Mouse (Mus musculus) left cerebral cortex, adult 11 months (tissue): Measurements from ENCODE around the gene Dixdc1.
A peak's percentile ranks its signal among the peaks of the same experiment; 100 is the strongest.

Source experiments
- DNase-seq: peaks from one replicate; pipeline ENCODE4 v3.0.0; 2022; ENCODE audit warnings: low spot score

Gene Dixdc1

DNA sequence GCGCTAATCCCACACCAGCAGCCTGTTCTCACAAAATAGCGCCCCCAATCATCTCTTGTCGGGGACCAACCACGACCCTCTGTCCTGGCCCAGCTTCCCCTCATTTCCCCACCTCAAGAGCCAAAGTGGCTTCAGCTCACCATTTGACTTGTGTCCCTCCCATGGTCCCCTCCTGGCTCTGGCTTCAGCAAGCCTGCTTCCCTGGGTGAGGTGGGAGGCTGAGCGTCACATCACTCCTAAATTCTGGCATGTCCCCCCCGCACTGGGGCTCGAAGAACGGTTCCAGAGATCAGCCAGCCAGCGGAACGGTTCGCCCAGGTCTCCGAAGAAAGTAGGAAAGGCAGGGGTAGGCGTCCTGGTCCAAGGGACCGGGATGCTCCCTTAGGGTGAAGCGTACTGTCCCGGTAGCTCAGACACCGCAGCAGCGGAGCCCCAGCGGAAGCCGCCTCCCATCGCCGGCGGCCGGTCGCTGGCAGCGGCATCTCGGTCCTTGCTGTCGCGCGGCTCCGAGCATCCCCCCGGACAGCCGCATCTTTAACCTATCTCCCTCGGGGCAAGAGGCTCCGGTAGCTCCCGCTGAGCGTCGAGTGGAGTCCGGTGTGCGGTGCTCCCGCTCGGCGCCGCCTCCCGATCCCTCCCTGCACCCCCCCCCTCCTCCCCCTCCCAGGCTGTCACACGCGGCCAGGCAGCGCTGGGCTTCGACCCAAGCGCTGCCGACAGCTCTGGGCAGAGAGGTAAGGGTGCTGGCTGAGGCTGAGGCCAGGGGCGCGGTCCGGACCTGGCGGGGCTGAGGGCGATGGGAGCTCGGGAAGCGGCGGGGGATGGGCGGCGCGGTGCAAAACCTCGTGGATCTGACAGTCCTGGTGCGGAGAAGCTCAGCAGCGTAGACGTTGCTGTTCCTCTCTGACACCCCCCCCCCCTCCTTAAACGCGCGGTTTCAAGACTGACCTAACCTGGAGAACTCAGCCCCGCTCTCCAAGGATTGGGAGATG is 40.6 kb downstream of the Dixdc1 start:
- DNase-seq = peak; percentile 29

DNA sequence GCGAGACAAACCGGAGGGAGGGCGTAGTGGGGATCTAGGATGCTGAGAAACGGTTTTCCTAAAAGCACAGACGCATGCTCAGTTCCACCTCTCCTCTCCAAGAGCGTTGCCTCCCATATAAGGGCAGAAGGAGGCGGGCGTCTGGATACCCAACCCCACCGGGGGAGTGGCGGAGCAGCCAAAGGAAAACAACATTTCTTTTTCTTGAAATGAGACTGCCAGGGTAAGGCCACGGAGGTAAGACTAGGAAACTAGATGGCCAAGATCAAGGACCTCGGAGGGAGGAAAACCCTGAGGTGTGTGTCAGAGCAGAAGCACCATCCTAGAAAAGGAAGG is 41.6 kb downstream of the Dixdc1 start:
- peak; percentile 80 for DNase-seq

DNA sequence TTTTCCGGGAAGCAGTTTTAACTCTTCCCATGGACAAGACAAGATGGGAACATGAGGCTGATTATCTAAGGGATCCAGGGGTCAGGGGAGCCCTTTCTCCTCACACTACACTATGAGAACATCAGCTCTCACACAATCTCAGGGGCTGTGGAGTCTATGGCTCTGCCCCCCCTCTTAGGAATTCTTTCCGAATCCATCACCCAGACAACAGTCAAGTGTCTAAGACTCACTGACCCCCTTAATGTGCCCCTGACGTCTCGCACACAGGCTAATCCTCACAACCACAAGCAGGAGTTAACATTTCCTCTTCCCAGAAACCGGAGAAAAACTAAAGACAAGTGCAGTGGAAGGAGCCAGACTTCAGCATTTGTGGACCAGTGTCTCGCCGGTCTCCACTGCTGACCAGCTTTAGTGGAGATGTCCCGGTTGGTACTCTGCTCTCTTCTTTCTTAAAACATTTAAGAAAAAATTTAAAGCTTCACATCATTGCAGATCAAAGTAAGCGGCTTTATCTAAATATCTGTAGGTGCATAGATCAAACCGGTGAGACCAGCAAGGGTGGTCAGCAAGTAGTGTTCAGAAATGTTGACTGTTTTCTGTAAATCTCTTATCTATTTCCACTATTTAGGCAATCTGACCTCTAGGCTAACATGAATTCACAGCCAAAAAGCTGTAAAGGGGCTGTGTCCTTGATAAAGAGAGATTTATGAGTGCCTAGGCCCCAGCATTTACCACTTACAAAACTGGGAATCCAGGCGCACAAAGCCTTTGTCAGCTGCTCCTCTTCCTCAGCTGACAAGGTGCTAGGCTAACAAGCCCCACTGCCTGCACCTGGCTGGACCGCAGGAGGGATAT is 42.2 kb downstream of the Dixdc1 start:
- no peak for DNase-seq

DNA sequence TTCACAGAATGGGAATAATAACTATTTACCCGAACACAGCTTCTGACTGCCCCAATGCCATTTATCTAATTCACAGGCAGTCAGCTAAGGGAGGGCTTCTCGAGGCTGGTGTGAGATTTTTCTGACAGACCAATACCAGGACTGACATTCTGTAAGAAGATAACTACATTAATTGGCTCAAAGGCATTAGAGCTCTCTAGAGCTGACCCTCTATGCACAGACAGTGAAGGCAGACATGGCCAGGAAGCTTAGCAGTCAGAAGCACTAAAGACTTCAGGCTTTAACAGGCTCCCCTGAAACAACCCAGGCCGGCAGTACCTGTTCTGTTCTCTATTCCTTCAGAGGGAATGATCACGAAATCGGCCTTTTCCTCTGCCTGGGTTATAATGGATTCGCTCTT is 44.2 kb downstream of the Dixdc1 start:
- no peak for DNase-seq

DNA sequence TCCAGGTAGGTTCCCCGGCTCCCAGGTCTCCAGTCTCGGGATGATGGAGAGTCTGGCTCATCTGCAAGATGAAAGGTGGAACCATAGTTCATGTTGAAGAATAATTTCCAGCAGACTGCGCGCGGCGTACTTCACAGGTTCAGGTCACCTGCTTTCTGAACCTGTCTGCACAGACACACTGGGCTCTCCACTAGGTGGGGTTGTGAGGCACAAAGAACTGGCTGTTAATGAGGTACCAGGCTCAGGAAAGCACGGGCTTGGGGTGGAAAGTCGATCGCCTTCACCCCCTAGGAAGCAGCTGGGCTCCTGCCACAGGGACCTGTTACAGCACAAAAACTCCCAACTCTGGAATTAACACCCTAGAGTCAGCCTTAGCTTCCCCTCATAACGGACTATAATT is 45.7 kb downstream of the Dixdc1 start:
- no peak for DNase-seq

DNA sequence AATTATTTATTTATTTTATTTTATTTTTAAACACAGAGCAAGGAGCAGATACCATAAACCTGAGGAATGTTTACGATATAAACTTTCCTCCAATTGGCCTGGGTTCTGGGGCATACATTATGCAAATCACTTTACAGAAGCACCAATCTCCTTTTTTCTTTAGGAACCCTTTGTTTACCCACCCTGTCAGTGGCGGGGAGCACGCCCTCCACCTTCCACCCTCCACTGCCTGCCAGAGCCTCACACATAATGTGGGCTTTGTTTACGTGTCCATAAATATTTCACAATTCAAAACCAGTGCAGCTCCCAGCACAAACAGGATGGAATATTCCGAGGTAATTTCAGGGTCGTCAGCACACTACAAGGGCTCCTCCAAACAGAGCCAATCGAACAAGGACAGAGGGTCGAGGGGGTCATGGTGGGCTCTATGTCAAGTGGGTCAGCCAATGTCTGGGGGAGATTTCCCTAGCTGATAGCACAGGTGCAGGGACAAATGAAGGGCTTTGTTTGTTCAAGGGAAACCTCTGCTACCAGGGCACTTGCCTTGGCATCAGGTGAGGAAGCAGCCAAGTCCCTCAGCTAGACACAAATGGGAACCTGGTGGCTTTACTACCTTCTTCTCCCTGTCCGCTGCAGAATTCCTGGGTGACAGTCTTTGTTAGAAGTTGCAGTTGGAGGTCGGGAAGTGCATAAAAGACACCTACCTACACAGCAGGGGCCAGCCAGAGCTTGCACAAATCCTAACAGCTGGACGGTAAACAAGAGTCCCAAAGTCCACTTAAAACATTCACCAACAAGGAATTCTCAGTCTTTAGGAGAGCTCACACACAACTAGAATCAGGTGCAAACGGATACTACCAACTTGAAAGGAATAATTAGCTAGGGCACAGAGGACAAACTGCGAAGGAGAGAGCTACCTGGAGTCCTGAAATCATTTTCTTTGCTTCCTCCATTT is 46.4 kb downstream of the Dixdc1 start:
- no peak for DNase-seq

DNA sequence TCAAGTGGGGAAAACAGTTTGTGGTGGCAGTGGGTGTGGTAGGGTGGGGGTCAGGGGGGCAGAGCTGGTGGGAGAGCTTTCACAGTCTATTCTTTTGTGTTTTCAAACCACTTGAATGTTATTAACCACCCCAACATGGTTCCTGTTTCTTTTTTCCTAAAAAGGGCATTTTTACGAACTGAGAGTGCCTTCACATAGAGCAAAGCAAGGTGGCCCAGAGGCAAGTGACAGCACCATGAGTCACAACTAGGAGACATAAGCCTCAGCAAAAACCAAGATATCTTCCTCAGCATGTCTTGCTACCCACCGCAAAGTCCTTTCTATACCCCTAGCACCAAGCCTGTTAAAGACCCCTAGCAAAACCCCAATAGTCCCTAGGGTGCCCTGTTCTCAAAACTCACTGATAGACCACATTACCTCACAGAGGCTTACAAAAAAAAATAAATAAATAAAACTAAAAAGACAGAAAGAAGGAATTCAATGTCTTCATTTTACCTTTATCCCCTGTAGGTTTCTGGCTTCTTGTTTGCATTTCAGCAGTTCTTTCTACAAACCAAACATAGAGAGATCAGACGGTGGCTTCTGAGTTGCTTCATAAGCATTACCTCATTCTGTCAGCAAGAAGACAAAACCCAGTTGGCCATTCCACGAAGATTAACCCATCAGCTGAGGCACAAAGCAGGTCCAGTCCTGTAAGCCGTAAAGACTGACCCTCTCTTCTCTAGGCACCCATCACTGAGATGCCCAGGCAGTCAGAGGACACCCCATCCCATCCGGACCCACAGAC is 52.3 kb downstream of the Dixdc1 start:
- DNase-seq = no peak

DNA sequence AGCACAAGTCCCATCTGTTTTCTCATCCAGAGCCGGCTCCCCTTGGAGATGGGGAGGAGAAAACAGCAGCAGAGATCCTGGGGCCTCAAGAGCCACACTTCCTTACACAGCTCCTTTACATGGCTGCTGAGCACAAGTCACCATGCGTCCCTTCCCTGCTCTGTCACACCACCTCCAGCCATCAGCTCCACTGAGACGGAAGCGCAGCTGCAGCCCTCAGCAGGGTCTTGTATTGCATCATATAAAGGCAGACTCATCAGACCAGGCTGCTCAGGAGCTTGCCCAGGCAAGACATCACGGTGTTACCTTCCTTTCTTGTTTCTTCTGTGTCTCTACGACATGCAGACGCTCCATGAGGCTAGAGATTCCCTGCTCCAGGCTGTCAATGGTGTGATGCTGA is 57.6 kb downstream of the Dixdc1 start:
- no peak for DNase-seq

DNA sequence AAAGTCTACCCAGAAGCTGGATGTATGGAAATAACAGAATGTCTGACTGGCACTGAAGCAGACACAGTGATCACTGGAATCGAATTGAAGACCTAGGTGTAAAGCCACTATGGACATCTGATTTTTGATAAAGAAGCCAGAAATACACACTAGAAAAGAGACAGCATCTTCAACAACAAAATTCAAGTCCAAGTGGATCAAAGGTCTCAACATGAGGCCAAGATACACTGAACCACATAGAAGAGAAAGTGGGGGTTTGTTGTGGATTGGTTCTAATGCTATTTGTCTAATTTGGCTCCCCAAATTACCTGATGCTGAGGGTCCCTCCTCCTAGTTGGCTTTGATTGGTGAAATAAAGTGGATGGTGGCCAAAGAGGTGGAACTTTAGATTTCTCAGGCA is 59.9 kb downstream of the Dixdc1 start:
- no peak for DNase-seq

DNA sequence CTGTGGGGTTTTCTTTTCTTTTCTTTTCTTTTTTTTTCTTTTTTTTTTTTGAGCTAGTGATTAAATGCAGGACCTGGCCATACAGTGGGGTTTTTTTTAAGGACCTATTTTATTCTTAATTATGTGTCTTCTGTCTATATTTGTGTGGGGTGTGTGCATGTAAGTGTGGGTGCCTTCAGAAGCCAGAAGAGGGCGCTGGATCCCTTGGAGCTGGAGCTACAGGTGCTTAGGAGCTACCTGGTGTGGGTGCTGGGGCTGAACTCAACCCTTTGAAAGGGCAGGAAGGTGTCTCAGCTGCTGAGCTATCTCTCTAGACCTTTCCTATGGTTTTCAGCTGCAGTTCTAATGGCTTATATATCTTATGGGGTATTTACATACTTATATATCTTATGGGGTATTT is 64.5 kb downstream of the Dixdc1 start:
- DNase-seq = no peak

DNA sequence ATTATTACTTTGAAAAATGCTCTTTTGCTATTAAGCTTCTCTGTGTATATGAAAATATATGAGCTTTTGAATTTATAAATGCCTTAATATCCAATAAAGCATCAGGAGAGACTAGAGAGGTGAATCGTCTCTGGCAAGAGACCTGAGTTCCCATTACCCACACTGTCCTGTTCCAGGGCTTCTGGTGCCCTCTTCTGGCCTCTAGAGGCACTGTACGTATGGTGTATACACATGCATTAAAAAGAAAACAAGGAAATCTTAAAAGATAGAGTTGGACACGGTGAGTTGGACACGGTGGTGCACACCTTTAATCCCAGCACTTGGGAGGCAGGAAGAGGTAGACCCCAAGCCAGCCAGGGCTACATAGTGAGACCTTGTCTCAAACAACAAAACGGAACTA is 68.6 kb downstream of the Dixdc1 start:
- no peak for DNase-seq

DNA sequence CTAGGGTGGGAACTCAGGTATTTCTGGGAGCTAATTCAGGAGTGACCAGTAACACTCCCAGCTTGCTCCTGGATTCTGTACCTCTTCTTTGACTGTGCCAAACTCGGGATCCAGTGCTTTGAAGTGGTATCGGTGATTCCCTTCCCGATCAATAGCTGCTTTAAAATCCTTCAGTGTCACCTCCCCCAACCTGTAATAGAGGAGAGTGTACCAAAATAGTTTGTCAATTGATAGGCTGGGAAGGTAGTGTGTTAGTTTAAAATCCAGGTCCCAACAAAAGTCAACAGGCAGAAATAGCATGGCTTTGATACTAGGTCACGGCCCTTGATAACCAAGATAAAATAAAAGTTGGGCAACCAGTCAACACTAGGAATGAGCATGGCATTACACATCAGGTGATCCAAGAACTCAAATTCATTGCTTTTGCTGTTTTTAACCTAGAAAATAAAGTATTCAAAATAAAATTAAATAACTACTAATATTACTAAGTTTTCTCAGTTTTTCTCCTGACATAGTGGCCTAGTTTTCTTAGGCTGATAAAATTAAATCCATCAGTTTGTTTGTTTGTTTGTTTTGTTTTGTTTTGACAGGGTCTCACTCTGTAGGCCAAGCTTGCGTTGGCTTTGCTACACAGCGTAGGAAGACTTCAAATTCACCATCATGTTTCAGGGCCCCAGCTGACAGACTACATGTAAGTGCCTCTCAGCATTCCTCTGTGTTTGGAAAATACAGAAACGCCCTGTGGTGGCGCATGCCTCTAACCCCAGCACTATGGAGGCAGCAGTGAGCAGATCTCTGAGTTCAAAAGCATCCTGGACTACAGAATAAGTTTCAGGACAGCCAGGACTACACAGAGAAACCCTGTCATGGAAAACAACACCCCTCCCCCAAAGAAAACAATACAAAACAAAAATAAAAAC is 71.5 kb downstream of the Dixdc1 start:
- no peak for DNase-seq

DNA sequence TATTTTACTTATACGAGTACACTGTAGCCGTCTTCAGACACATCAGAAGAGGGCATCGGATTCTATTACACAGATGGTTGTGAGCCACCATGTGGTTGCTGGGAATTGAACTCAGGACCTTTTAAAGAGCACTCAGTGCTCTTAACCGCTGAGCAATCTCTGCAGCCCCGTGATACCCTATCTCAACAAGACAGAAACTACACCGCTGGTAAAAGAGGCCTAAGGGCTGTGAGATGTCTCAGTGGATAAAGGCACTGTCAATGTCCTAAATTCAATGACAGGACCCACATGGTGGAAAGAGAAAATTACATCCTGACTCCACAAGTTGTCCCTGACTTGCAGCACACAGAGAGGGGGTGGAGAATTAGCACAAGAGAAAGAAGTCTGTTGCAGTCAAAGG is 72.9 kb downstream of the Dixdc1 start:
- no peak for DNase-seq

DNA sequence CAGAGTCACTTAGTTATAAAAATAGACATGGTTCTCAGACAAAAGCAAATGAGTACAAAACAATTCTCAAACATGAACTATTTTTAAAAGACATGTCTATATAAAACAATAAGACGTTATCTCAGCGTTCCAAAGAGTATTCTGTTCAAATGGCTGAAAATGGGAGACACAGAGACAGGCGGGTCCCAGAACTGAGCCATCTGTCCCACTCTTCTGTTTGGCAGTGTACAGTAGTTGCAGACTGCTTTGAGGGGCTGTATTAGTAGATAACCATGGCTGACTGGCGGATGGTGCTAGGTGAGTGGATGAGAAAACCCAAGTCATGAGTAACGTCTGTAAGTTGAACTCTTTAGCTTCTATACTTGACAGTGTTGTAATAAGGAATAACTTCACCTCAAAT is 74.5 kb downstream of the Dixdc1 start:
- DNase-seq = no peak

DNA sequence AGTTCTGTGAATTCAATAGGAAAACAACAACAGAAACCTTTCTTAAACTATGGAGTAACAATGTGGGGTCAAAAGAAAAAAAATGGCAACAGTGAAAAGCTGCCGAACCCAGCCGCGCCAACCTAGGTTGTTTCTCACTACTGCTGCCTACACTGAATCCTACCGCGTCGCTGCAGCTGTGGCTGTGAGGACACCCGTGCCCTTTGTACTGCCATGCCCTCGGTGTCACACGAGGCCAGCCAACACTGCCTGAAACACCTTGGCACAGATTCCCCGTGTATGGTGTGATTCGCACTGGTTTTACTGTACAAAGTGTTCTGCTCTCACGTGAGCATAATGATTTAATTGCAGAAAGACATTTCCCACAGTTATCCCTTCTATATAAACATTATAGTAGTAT is 78.9 kb downstream of the Dixdc1 start:
- no peak for DNase-seq

DNA sequence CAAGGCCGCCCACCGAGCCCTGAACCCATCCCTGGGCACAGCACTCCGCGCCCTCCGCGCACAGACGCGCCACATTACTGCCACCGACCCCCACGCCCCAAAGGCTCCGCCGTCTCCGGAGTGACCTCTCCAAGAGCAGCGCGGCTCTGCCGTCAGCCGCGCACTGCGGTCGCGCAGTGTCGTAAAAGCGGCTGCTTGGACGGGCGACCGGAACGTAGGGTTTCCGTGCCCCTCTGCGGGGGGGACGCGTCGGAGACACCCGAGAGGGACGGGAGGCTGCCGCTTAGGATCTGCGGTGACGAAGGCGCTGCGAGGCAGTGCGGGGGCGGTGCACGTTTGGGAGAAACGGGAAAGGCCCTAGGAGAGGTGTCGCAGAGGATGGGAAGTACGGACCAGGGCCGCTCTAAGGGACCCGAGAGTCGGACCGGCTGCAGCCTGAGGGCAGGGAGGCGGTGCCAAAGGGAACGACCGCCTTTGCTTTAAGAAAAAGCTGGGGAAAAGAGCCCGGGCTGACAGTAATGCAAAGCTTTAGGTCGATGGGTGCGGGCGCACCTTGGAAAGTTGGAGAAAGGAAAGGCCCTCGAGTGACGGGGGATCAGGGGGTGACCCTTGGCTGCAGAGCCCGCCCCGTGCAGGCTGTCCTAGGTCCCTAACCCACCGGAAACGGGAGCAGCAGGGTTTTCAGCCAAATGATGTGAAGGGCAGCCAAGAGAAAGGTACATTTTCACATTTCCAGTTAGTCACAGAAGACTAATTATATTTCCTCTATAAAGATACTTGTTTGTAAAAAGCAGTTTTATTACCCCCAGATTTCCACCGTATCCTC is 79.7 kb downstream of the Dixdc1 start, which contains the start of gene Dlat:
TSS of gene Dlat (minus strand) at position 389 of the 826 bp plus-strand sequence.
- peak; percentile 81 for DNase-seq

DNA sequence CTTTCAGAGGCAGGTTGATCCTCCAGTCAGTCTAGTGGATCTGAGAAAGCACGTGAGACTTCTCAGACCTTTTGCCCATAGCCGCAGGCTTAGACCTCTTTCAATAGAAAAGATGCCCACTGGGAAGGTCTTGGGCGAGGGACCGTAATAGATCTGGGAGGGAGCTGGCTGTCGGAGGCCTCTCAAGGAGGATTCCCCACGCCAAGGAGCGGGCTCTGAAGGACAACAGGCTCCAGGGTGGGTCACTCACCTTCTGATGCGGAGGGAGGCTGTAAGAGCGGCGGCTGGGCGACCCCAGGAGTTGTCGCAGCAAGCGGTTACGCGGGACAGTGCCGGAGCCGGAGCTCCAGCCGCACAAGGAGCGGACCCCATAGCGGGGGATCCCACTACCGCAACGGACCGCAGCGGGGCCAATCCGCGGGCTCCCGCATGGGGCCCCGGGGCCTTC is 80.4 kb downstream of the Dixdc1 start:
- peak; percentile 11 for DNase-seq

DNA sequence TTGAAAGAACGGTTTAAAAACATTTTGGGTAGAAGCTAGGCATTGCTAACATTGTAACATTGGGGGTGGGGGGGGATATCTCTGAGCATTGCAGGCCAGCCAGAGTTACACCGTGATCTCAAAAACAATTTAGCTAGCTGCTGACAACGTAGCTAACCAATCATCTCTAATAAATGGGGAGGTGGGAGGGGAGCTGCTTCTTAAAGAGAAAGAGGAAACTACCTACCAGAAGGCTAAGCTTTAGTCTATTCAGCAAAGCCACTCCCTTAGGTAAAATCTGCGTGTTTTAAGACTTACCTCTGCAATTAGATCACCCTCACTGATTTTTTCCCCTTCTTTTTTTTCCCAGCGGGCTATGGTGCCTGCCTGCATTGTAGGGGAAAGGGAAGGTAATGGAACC is 80.9 kb downstream of the Dixdc1 start:
- no peak for DNase-seq

DNA sequence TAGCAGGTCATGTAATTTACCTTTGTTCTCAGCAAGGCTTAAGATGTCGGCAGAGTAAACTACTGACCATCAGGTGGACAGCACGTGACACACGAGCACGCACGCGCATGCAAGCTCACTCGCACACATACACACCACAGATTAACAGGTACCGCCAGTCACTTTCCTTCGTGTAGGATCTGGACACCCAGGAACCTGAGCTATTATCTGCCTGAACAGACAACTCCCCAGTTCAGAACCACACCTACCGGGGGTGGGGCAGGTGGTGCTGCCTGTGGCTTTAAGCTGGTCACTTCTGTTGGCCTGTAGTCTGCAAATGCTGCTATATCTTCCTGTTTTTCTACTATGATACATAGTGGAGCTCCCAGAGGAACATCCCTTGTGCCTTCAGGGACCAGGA is 88.8 kb downstream of the Dixdc1 start:
- no peak for DNase-seq
